Mouse (Mus musculus) cerebellum, adult 18-20 months (tissue): ENCODE data around the gene Cdc25a.

Source experiments
- DNase-seq, 2 experiments: peaks; one replicate each; pipeline ENCODE4 v3.0.0; 2021

Cdc25a gene

GRCm38 (mm10) chr9:109939401-109939800 is 64.0 kb downstream of the Cdc25a start:
- DNase-seq, result no peak

- no peak for DNase-seq
These were observed 67.4 kb downstream of the Cdc25a start for GRCm38 (mm10) chr9:109942796-109943195.
